Mouse (Mus musculus) lung, adult 10 weeks (tissue): ENCODE measurements around the gene Tbkbp1. TPM values are rescaled to one million over a fixed set of nuclear protein-coding genes. Genes with fewer than 3 reads are reported as not detected.

ENCODE experiments used
- polyA plus RNA-seq: library from polyadenylated mRNA; stranded (reverse); fragments of 350-450 nt; fragmentation: Illumina TruSeq; extraction: RNeasy Lipid Tissue Mini Kit (QIAGEN cat#74804); gene quantifications from one replicate; pipeline ENCODE4 v1.2.3, GENCODE M21; 2014; ENCODE audit warnings: low read depth, low replicate concordance; ENCODE audit not compliant: insufficient read depth

Tbkbp1 gene
- 20.8 TPM for polyA plus RNA-seq

DNA sequence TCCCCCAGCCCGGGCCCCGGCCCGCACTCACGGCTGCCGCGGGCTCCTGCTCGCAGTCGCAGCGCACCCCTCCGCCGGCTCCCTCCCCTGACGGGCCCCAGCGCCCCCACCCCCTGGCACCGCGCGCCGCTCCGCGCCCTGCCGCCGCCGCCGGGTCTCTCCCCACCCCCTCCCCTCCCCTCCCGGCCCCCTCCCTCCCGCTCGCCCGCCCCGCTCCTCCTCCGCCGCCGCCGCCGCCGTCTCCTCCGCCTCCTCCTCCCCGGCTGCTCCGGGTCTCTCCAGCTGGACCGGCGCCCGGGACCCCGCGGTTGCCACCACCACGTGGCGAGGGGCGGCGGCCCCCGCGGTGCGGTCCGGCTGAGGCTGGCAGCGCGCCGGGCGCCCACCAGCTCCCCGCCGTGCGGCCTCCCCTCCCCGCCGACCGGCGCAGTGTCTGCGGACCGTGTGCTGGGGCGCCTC, at the start of gene Tbkbp1:
Gene Tbkbp1, minus strand, starts transcription at position 153 of the 459 bp plus-strand sequence.

DNA sequence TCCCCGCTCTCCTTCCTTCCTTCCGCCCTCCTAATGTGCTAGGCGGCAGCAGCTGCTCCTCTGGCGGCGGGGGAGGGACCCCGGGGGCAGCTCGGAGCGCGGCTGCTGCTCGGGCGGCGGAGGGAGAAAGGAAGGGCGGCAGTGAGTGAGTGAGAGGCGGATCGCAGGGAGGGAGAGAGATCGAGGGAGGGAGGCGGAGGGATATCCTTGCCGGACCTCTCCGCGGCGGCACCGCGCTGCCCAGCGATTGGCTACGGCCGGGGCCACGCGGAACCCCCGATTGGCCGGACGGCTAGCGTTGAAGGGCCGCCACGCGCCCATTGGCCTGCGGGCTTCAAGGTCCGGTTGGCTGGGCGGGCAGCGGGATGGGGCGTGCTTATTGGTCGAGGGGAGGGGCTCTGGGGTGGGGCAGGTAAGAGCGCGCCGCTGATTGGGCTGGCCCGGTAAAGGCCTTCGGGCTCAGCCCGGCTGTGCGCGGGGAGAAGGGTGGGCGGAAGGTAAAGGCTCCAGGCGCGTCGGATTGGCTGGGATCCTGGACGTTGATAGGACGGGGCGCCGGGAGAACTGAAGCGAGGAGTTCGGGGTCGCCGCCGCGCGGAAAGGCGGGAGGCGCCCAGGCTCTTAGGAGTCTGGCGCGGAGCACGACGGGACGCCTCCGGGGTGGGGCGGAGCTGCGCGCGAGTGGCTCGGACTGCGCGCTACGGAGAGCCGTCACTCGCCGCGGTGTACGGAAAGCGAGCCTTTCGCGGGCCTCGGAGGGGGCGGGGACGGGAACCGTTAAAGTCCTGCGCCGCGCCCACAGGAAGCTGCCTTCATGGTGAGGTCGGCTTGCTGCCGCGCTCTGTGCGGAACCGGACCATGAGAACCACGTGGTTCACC, 36.7 kb upstream of the Tbkbp1 start, which contains the start of gene Kpnb1:
Gene Kpnb1, minus strand, starts transcription at position 118 of the 879 bp plus-strand sequence.

GRCm38 (mm10) chr11:97114671-97115601, 36.4 kb downstream of the Tbkbp1 start, which contains the start of gene Tbx21:
Gene Tbx21, minus strand, starts transcription at chr11:97115331.

Other genes with a start within 250 kb of the Tbkbp1 start
- gene Cdk5rap3, start 235.0 kb downstream of the Tbkbp1 start, polyA plus RNA-seq, result 28.8 TPM
- 99.6 TPM for gene Prr15l, start 223.4 kb downstream of the Tbkbp1 start, polyA plus RNA-seq
- 18.9 TPM for gene Pnpo, start 207.5 kb downstream of the Tbkbp1 start, polyA plus RNA-seq
- gene Sp2, start 168.5 kb downstream of the Tbkbp1 start, polyA plus RNA-seq, result 6.9 TPM
- 2.2 TPM for gene Sp6, start 138.1 kb downstream of the Tbkbp1 start, polyA plus RNA-seq
- 12.5 TPM for gene Scrn2, start 121.6 kb downstream of the Tbkbp1 start, polyA plus RNA-seq
- gene Lrrc46, start 110.1 kb downstream of the Tbkbp1 start, polyA plus RNA-seq, result 4.8 TPM
- gene Mrpl10, start 109.9 kb downstream of the Tbkbp1 start, polyA plus RNA-seq, result 40.3 TPM
- gene Osbpl7, start 100.9 kb downstream of the Tbkbp1 start, polyA plus RNA-seq, result 5.0 TPM
- gene Tbx21, start 36.2 kb downstream of the Tbkbp1 start, polyA plus RNA-seq, result 1.2 TPM
- 32.2 TPM for gene Kpnb1, start 36.4 kb upstream of the Tbkbp1 start, polyA plus RNA-seq
- gene Npepps, start 129.1 kb upstream of the Tbkbp1 start, polyA plus RNA-seq, result 19.3 TPM
- 11.5 TPM for gene Mrpl45, start 164.2 kb upstream of the Tbkbp1 start, polyA plus RNA-seq
- gene Gpr179, start 200.6 kb upstream of the Tbkbp1 start, polyA plus RNA-seq, result 0.22 TPM
- 5.8 TPM for gene Socs7, start 211.1 kb upstream of the Tbkbp1 start, polyA plus RNA-seq